Mouse (Mus musculus) retina, adult 2 months (tissue): Measurements from ENCODE around the gene Grip1.
"Not testable (repeated sequence)": the region's sequence is repeated elsewhere in the genome, so short reads cannot be mapped to it uniquely, and the experiment has no call there.

Experiments used
- DNase-seq: peaks from one replicate; pipeline ENCODE4 v3.0.0-alpha.2; 2012; ENCODE audit warnings: low read depth, low spot score

Gene Grip1

GRCm38 (mm10) chr10:120061238-120062130, 607.9 kb downstream of the Grip1 start:
- DNase-seq = no peak

- peak; percentile 39 for DNase-seq
Measured at GRCm38 (mm10) chr10:120064424-120064823, 610.8 kb downstream of the Grip1 start.

- DNase-seq = no peak
Measured at GRCm38 (mm10) chr10:120066319-120066718, 612.7 kb downstream of the Grip1 start.

- DNase-seq = no peak
Measured at GRCm38 (mm10) chr10:120077850-120078249, 624.2 kb downstream of the Grip1 start.

- DNase-seq = no peak
Measured at GRCm38 (mm10) chr10:120092548-120092947, 638.9 kb downstream of the Grip1 start.

GRCm38 (mm10) chr10:120095136-120095535, 641.5 kb downstream of the Grip1 start:
- DNase-seq = no peak

GRCm38 (mm10) chr10:120095716-120096115, 642.1 kb downstream of the Grip1 start:
- no peak for DNase-seq

GRCm38 (mm10) chr10:120097564-120097963, 643.9 kb downstream of the Grip1 start:
- DNase-seq = no peak

- no peak for DNase-seq
Measured at GRCm38 (mm10) chr10:120100806-120101205, 647.2 kb downstream of the Grip1 start.

- DNase-seq = no peak
Measured at GRCm38 (mm10) chr10:120111691-120112319, 658.2 kb downstream of the Grip1 start.

- peak; percentile 85 for DNase-seq
Measured at GRCm38 (mm10) chr10:120112507-120113396, 659.1 kb downstream of the Grip1 start, which contains the start of gene Helb. Gene Helb, minus strand, starts transcription at chr10:120112987.

- DNase-seq = not testable (repeated sequence)
Measured at GRCm38 (mm10) chr10:120113482-120113881, 659.9 kb downstream of the Grip1 start.

GRCm38 (mm10) chr10:120113980-120114379, 660.4 kb downstream of the Grip1 start:
- DNase-seq = no peak

GRCm38 (mm10) chr10:120114493-120114892, 660.9 kb downstream of the Grip1 start:
- no peak for DNase-seq

- no peak for DNase-seq
Measured at GRCm38 (mm10) chr10:120115249-120115648, 661.6 kb downstream of the Grip1 start.

GRCm38 (mm10) chr10:120123721-120124120, 670.1 kb downstream of the Grip1 start:
- no peak for DNase-seq

GRCm38 (mm10) chr10:120124801-120125464, 671.3 kb downstream of the Grip1 start:
- peak; percentile 68 for DNase-seq

- no peak for DNase-seq
Measured at GRCm38 (mm10) chr10:120125465-120125857, 671.8 kb downstream of the Grip1 start.

GRCm38 (mm10) chr10:120128601-120129277, 675.1 kb downstream of the Grip1 start:
- no peak for DNase-seq

GRCm38 (mm10) chr10:120130621-120131020, 677.0 kb downstream of the Grip1 start:
- DNase-seq = no peak

- DNase-seq = no peak
Measured at GRCm38 (mm10) chr10:120133697-120134096, 680.1 kb downstream of the Grip1 start.
